Mouse (Mus musculus): Measurements from ENCODE around the gene Fbxo45.

GRCm38 (mm10) chr16:32282608-32283007 is 35.6 kb upstream of the Fbxo45 start:
- TF ChIP-seq ELF1 (IDR thresholded peaks at IDR 0.05; ENCODE audit: low read depth, low read length), result no peak
- TF ChIP-seq NRF1 (IDR thresholded peaks at IDR 0.05; ENCODE audit: low read depth, low read length), result no peak
- no peak for TF ChIP-seq CTCF (conservative IDR thresholded peaks at IDR 0.05 in 1 of 2, IDR thresholded peaks at IDR 0.05 in 1 of 2; ENCODE audit: low read depth in 2 of 2, low read length in 2 of 2)
- TF ChIP-seq MAZ (IDR thresholded peaks at IDR 0.05; ENCODE audit: low read depth, low read length), result no peak
- no peak for TF ChIP-seq NELFE (IDR thresholded peaks at IDR 0.05; ENCODE audit: low read depth, low read length)
- TF ChIP-seq MEF2A (IDR thresholded peaks at IDR 0.05; ENCODE audit: borderline replicate concordance, low read depth, low read length), result no peak
- no peak for TF ChIP-seq GABPA (IDR thresholded peaks at IDR 0.05; ENCODE audit: insufficient replicate concordance, low read depth, low read length)
- no peak for TF ChIP-seq CHD1 (IDR thresholded peaks at IDR 0.05; ENCODE audit: low read depth, low read length)
